Mouse (Mus musculus): ENCODE data around the gene Gm42906. TPM values are rescaled to one million over a fixed set of nuclear protein-coding genes. Genes with fewer than 3 reads are reported as not detected.

Gene Gm42906
- polyA plus RNA-seq, 1 experiment from 2014 or later: not detected

GRCm38 (mm10) chr5:151286331-151286730, 141.6 kb downstream of the Gm42906 start:
- Histone ChIP-seq H3K9me3 (no peaks in the 10 kb centered on the region), H3K27ac (no peak overlapping the region), H3K27me3 (no peaks in the 10 kb centered on the region), H3K9ac (no peak overlapping the region), H3K4me3 (no peak overlapping the region), H3K36me3 (no peaks in the 10 kb centered on the region), H3K4me1 (no peaks in the 10 kb centered on the region; the same call in 1 of the 2 replicates), H3K4me2 (no peak overlapping the region)
- WGBS: 68% methylated on average over 1 of the region's 1 CpGs
- no peak for ATAC-seq (ENCODE audit: borderline replicate concordance, extremely low read depth, low FRiP score, low TSS enrichment)

- no peak overlapping the region for H3K27ac ChIP-seq
- ATAC-seq (ENCODE audit: borderline replicate concordance, extremely low read depth, low FRiP score, low TSS enrichment): no peak
- H3K36me3 ChIP-seq: no peaks in the 10 kb centered on the region
- H3K27me3 ChIP-seq: no peaks in the 10 kb centered on the region
- no peak overlapping the region for H3K4me3 ChIP-seq
- no peak overlapping the region for H3K4me2 ChIP-seq
- no peaks in the 10 kb centered on the region for H3K4me1 ChIP-seq
- H3K9me3 ChIP-seq: no peaks in the 10 kb centered on the region
- 66% methylated on average over 7 of the region's 7 CpGs for WGBS
- no peak overlapping the region for H3K9ac ChIP-seq
These were observed 148.4 kb downstream of the Gm42906 start for GRCm38 (mm10) chr5:151279531-151279930.

GRCm38 (mm10) chr5:151277927-151278326, 150.0 kb downstream of the Gm42906 start:
- peak; percentile 70; the same call in 1 of the 2 replicates for ATAC-seq (ENCODE audit: borderline replicate concordance, extremely low read depth, low FRiP score, low TSS enrichment)
- Histone ChIP-seq H3K9me3 (no peaks in the 10 kb centered on the region), H3K27ac (no peak overlapping the region), H3K9ac (no peak overlapping the region), H3K4me2 (no peak overlapping the region), H3K27me3 (no peaks in the 10 kb centered on the region), H3K4me1 (no peaks in the 10 kb centered on the region), H3K4me3 (no peak overlapping the region), H3K36me3 (no peaks in the 10 kb centered on the region)
- 71% methylated on average over 6 of the region's 6 CpGs for WGBS

DNA sequence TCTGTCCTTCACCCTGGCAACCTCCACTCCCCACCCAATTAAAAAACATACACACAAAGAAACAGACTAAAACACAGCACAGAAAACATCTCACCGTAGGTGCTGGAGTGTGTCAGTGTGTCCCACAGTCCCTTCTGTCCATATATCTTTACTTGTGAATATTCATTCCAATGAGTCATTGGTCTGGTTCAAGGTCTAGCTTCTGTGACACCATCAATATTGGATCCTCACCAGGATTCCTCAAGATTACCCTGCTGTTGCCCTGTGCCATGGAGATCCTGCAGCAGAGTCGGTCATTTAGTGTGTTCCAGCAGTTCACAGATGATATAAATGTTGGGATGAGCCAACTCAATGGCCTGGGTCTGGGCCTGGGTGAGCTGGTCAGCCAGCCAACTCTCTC, 152.0 kb downstream of the Gm42906 start:
- H3K27me3 ChIP-seq: no peaks in the 10 kb centered on the region
- H3K9ac ChIP-seq: no peak overlapping the region
- ATAC-seq (ENCODE audit: borderline replicate concordance, extremely low read depth, low FRiP score, low TSS enrichment): no peak
- WGBS: 89% methylated on average over 2 of the region's 2 CpGs
- H3K27ac ChIP-seq: no peak overlapping the region
- H3K9me3 ChIP-seq: no peaks in the 10 kb centered on the region
- no peak overlapping the region for H3K4me2 ChIP-seq
- no peaks in the 10 kb centered on the region for H3K36me3 ChIP-seq
- H3K4me3 ChIP-seq: no peak overlapping the region
- no peaks in the 10 kb centered on the region for H3K4me1 ChIP-seq

DNA sequence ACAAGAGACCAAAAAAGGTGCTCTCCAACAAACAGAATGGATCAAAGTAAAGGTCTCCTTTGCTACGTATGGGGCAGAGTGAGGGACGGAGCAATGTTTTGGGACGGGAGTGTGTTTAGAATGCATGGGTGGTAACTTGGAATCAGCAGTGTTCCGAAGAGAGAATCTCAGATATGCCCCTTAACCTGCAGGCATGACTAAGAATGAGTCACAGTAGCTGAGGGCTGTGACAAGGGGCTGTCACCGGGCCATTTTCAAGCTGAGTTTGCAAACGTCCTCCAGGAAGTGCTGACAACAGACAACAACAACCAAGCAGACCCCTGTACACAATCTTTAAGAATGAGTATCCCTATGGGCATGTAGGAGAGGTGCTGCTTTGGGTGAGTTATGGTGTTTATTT, 153.7 kb downstream of the Gm42906 start:
- H3K4me3 ChIP-seq: no peak overlapping the region
- H3K9ac ChIP-seq: no peak overlapping the region
- WGBS: 49% methylated on average over 6 of the region's 6 CpGs
- no peaks in the 10 kb centered on the region for H3K9me3 ChIP-seq
- H3K27ac ChIP-seq: no peak overlapping the region
- no peaks in the 10 kb centered on the region for H3K36me3 ChIP-seq
- H3K27me3 ChIP-seq: no peaks in the 10 kb centered on the region
- ATAC-seq (ENCODE audit: borderline replicate concordance, extremely low read depth, low FRiP score, low TSS enrichment): no peak
- H3K4me1 ChIP-seq: no peaks in the 10 kb centered on the region
- H3K4me2 ChIP-seq: no peak overlapping the region

- no peak overlapping the region for H3K4me2 ChIP-seq
- H3K4me3 ChIP-seq: no peak overlapping the region
- WGBS: 91% methylated on average over 5 of the region's 5 CpGs
- H3K4me1 ChIP-seq: no peaks in the 10 kb centered on the region
- ATAC-seq (ENCODE audit: borderline replicate concordance, extremely low read depth, low FRiP score, low TSS enrichment): no peak
- H3K9ac ChIP-seq: no peak overlapping the region
- H3K27me3 ChIP-seq: no peaks in the 10 kb centered on the region
- H3K36me3 ChIP-seq: no peaks in the 10 kb centered on the region
- H3K27ac ChIP-seq: no peak overlapping the region
- H3K9me3 ChIP-seq: no peaks in the 10 kb centered on the region
These were observed 157.1 kb downstream of the Gm42906 start for GRCm38 (mm10) chr5:151270815-151271214.

GRCm38 (mm10) chr5:151266896-151267634, 160.9 kb downstream of the Gm42906 start:
- Histone ChIP-seq H3K9ac (no peak overlapping the region), H3K36me3 (no peaks in the 10 kb centered on the region), H3K9me3 (no peaks in the 10 kb centered on the region), H3K4me1 (no peaks in the 10 kb centered on the region), H3K27ac (no peak overlapping the region), H3K4me2 (no peak overlapping the region), H3K4me3 (no peak overlapping the region), H3K27me3 (no peaks in the 10 kb centered on the region)
- ATAC-seq (ENCODE audit: borderline replicate concordance, extremely low read depth, low FRiP score, low TSS enrichment): no peak
- 70% methylated on average over 14 of the region's 14 CpGs for whole genome bisulfite sequencing

GRCm38 (mm10) chr5:151261558-151261957, 166.4 kb downstream of the Gm42906 start:
- no peak for ATAC-seq (ENCODE audit: borderline replicate concordance, extremely low read depth, low FRiP score, low TSS enrichment)
- Histone ChIP-seq H3K27ac (no peak overlapping the region), H3K4me2 (no peak overlapping the region), H3K4me3 (no peak overlapping the region), H3K9me3 (no peaks in the 10 kb centered on the region), H3K36me3 (no peaks in the 10 kb centered on the region), H3K4me1 (no peaks in the 10 kb centered on the region), H3K27me3 (no peaks in the 10 kb centered on the region), H3K9ac (no peak overlapping the region)
- WGBS: 67% methylated on average over 2 of the region's 2 CpGs

- Histone ChIP-seq H3K4me2 (no peak overlapping the region), H3K27me3 (no peaks in the 10 kb centered on the region), H3K4me3 (no peak overlapping the region), H3K36me3 (no peaks in the 10 kb centered on the region), H3K4me1 (peaks cover 18% of the 10 kb centered on the region), H3K9ac (no peak overlapping the region), H3K27ac (no peak overlapping the region), H3K9me3 (no peaks in the 10 kb centered on the region)
- ATAC-seq (ENCODE audit: borderline replicate concordance, extremely low read depth, low FRiP score, low TSS enrichment): no peak
- WGBS: 61% methylated on average over 8 of the region's 8 CpGs
These were observed 175.8 kb downstream of the Gm42906 start for GRCm38 (mm10) chr5:151252213-151252612.

DNA sequence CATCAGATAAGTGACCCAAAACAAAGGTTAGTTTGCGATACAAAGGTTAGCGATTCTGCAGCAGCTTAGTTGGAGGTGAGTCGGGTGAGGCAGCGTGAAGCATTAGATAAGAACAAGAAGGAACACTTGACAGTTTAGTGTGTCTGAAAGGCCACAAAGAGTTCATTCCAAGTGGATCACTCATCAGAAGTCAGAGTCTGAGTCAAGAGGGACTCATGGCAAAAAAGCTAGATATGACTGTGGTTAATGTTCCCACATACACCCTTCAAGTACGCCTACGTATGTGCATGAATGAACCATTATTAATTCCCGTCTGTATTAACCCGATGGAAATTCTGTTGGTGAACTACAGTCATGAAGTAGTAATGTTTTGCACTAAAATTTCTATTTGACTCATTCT, 176.3 kb downstream of the Gm42906 start:
- H3K27ac ChIP-seq: no peak overlapping the region
- no peak for ATAC-seq (ENCODE audit: borderline replicate concordance, extremely low read depth, low FRiP score, low TSS enrichment)
- WGBS: 65% methylated on average over 8 of the region's 8 CpGs
- no peaks in the 10 kb centered on the region for H3K9me3 ChIP-seq
- H3K9ac ChIP-seq: no peak overlapping the region
- no peaks in the 10 kb centered on the region for H3K36me3 ChIP-seq
- H3K4me3 ChIP-seq: no peak overlapping the region
- no peaks in the 10 kb centered on the region for H3K27me3 ChIP-seq
- peaks cover 23% of the 10 kb centered on the region for H3K4me1 ChIP-seq
- no peak overlapping the region for H3K4me2 ChIP-seq

- Histone ChIP-seq H3K36me3 (no peaks in the 10 kb centered on the region), H3K27ac (no peak overlapping the region), H3K27me3 (no peaks in the 10 kb centered on the region), H3K4me3 (no peak overlapping the region), H3K4me1 (peaks cover 29% of the 10 kb centered on the region), H3K4me2 (no peak overlapping the region), H3K9me3 (no peaks in the 10 kb centered on the region), H3K9ac (no peak overlapping the region)
- WGBS: 57% methylated on average over 10 of the region's 10 CpGs
- no peak for ATAC-seq (ENCODE audit: borderline replicate concordance, extremely low read depth, low FRiP score, low TSS enrichment)
These were observed 179.0 kb downstream of the Gm42906 start for GRCm38 (mm10) chr5:151248671-151249620.

DNA sequence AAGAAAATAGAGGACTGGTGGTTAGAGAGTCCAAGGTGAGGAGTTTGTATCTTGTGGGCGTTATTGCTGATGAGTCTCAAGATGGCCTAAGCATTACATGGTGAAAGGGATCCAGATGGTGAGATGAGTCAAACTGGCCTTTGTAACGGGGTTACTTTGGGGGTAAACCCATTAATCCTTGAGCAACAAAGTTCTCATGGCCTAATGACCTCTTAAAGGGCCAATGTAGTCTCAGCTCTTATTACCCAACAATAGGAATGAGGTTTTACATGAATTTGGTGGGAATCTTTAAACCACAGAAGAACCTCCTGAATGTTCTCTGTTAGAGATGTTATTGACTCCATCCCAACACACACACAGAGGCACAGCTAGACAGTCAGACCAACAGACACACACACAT, 179.9 kb downstream of the Gm42906 start:
- no peak overlapping the region for H3K4me2 ChIP-seq
- H3K9me3 ChIP-seq: no peaks in the 10 kb centered on the region
- 0 out of 2 replicates have a peak overlapping the region, but pooled peaks have one; percentile 61 for H3K27ac ChIP-seq
- no peak overlapping the region for H3K4me3 ChIP-seq
- ATAC-seq (ENCODE audit: borderline replicate concordance, extremely low read depth, low FRiP score, low TSS enrichment): no peak
- 73% methylated on average over 2 of the region's 2 CpGs for WGBS
- H3K36me3 ChIP-seq: no peaks in the 10 kb centered on the region
- no peak overlapping the region for H3K9ac ChIP-seq
- H3K4me1 ChIP-seq: peaks cover 29% of the 10 kb centered on the region
- no peaks in the 10 kb centered on the region for H3K27me3 ChIP-seq

Measured in lung, embryonic 15.5 days (tissue).